Mouse (Mus musculus) ES-E14 (cell line): Measurements from ENCODE around the gene Klhl7.

Source experiments
- CHD2 ChIP-seq: IDR thresholded peaks from 2 replicates; pipeline ENCODE4 v1.6.1; 2014; ENCODE audit warnings: mild to moderate bottlenecking, low read depth, low read length, inconsistent platforms
- HCFC1 ChIP-seq: IDR thresholded peaks from 2 replicates; pipeline ENCODE4 v1.6.1; 2012; ENCODE audit warnings: low read length, inconsistent platforms, borderline replicate concordance; ENCODE audit not compliant: insufficient read depth

GRCm38 (mm10) chr5:24063545-24063944, 36.9 kb upstream of the Klhl7 start:
- TF ChIP-seq CHD2 (no peak), HCFC1 (no peak)
